Mouse (Mus musculus) cerebellum, adult 11 months (tissue): ENCODE measurements around the gene Gadl1.

ENCODE experiments used
- DNase-seq: peaks from one replicate; pipeline ENCODE4 v3.0.0; 2022

Gene Gadl1

GRCm38 (mm10) chr9:116091101-116091841 lies 182.0 kb downstream of the Gadl1 start:
- DNase-seq = no peak

- DNase-seq = no peak
Measured at GRCm38 (mm10) chr9:116091921-116092320, 182.7 kb downstream of the Gadl1 start.

DNA sequence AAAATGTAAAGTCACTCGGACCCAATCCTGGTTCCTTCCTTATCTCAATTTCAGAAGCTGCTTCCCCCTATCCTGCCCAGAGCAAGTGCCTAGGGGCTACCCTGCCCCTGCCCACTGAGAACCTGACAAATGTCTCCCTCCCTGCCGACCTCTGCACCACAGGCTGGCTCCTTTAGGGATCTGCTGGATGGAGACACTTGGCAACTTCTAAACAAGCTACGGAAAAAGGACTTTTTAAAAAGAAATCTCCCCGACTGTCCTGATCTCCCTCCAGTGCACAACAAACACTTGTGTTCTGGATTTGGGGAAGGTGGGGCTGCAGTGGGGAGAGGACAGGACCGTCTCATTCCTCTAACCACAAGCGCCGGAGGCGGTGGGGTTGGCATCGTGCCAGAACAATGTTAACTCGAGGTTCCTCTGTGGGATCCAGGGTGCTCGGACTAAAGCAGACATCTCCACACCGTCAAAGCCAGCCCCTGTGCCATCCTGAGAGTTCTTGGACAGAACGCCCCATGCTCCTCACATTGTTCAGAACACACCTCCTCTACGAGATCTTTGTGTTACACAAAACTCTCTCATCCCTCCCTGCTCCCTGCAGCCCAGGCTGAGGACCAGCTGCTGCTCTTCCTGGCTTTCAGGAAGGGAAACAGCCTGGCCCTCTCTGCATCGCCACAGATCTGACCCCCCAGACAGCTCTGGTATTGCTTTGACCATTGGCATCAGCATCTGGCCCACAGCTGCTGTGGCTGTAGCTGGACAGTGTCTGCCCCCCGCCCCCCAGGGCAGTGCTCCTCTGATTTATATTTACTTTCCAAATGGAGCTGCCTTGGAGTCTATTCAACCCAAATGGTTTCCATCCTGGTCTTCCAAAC lies 189.7 kb downstream of the Gadl1 start:
- no peak for DNase-seq

GRCm38 (mm10) chr9:116099596-116099993 lies 190.3 kb downstream of the Gadl1 start:
- DNase-seq = no peak

DNA sequence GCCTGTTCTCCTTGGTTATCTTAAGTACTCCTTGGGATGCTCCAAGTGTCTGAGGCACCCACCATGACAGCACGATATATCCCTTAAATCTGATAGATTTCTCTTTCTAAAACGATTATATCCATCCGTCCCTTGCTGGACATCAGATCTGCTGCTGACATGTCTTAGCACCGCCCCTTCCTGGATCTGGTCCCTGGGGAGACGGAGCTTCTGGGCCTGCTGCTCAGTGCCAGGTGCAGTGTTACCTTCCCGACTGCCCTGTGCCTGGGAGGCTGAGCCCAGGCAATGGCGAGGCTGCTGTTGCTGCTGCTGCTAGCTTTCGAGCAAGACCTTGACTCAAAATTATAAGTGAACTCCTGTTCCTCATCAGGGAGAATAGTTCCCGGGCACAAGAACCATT lies 190.8 kb downstream of the Gadl1 start:
- no peak for DNase-seq

DNA sequence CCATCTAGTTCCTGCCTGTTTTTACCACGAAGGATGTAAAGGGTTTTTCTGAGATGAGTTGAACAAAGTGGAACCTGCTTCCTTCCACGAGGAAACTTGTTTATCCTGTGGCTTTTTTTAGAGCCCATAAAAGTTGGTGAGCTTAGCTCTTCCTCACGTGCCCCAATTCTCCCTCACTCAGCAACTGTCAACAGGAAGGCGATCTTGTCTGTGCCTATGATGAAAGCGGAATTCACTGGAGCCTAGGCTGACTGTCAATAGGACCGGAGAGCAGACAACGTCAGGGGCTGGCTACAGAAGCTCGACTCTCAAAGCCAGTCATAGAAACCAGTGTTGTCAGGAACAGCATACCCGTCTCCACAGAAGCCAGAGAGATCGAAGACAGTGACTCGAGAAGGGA lies 192.6 kb downstream of the Gadl1 start:
- no peak for DNase-seq

GRCm38 (mm10) chr9:116104770-116105169 lies 195.5 kb downstream of the Gadl1 start:
- no peak for DNase-seq

DNA sequence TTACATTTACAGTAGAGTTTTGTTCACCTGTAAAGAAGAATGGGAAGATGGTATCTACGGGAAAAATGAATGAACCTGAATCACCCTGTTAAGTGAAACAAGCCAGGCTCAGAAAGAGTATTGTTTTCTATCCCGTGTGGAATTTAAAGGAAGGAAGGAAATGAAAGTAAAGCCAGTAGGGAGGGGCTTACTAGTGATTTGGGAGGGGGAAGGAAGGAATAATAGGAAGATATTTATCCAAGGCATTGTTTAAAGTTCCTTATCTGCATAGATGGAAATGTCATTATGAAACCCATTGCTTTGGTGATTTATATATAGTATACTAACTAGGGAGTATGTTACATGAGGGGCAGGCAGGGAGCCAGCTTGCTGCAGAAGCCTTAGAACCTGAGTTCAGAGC lies 199.5 kb downstream of the Gadl1 start:
- DNase-seq = no peak

DNA sequence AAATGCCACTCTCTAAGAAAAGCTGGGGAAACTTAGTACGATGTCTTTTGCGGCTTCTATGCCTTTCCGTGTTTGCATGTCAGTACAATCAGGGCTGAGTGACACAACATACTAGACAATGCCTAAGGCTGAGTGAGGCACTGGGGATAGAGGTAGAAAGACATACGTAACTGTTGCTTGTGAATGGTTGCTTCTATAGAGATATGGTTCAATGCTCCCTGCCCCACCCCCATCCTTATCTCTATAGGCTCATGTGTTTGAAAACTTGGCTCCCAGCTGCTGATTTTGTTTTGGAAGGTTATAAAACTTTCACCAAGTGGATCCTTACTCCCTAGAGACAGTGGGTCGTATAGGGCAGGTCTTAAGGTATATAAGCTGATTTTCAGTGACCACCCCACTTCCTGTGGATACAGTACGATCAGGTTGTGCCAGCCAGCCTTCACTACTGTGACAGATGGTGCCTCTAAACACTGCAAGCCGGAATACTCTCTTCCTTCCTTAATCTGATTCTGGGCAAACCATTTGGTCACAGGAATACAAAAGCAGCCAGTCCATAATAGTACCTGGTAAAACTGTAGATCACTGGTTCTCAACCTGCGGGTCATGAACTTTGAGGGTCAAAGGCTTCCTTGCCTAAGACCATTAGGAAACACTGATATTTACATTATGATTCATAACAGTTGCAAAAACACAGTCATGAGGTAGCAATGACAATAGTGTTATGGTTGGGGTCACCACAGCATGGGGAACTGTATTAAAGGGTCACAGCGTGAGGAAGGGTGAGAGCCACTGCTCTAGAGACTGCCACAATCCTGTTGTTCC lies 202.1 kb downstream of the Gadl1 start:
- no peak for DNase-seq

- DNase-seq = no peak
Measured at GRCm38 (mm10) chr9:116114339-116114738, 205.1 kb downstream of the Gadl1 start.

GRCm38 (mm10) chr9:116115875-116116274 lies 206.6 kb downstream of the Gadl1 start:
- no peak for DNase-seq

DNA sequence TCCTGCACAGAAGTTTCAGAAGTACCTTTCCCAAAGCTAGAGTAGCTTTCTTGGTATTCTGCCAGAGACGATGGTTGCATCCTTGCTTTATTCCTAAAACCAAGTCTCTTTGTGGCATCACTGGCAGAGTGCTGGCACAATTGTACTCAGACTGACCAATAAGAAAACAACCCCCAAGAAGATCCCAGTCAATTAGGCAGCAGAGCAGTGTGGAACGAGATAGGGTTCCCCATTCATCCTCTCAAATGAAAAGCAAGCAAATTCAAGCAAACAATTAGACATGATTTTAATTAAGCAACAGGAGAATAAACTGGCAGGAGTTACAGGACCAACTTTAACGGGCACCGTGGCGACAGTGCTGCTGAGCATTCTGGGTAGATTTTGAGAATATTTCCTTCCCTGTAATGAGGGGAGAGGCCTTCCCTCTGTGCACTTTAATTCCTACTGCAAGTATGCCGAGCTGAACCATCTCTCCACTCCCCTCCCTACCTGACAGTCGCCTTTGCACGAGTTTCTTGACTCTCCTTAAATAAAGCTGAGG lies 209.1 kb downstream of the Gadl1 start:
- DNase-seq = no peak

DNA sequence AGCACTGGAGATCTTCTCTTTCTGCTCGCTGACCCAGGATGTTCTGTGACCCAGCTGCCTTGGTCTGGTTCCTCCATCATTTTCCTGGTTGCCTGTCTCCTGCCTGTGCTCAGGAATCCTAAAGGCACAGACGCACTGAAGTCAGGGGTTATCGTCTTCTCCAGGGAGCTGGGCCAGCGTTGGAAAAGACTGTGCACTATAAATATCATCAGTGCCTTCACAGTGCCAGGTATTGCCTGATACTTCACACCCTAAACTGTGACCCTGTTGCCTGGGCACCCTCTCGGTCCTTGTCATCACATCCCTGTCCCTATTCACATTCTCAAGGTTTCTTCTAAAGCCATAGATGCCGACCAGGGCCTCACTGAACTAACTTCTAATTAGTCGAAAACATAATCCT lies 210.7 kb downstream of the Gadl1 start:
- no peak for DNase-seq

DNA sequence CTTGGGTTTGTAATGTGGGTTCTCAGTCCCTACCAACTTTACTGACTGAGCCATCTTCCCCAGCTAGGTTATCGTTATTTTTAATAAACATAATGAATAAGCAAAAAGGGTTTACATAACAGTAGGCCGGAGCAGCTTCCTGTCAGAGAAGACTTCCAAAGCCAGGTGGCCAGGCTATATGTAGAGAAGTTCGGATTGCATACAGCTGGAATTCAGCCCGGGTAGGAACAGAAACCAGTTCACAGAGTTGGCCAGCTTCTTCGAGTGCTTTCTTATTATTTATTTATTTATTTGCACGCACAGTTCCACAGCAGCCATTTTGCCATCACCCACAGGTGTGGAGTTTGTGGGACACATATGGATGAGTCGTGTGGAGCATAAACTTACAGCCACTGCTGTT lies 212.2 kb downstream of the Gadl1 start:
- DNase-seq = no peak

DNA sequence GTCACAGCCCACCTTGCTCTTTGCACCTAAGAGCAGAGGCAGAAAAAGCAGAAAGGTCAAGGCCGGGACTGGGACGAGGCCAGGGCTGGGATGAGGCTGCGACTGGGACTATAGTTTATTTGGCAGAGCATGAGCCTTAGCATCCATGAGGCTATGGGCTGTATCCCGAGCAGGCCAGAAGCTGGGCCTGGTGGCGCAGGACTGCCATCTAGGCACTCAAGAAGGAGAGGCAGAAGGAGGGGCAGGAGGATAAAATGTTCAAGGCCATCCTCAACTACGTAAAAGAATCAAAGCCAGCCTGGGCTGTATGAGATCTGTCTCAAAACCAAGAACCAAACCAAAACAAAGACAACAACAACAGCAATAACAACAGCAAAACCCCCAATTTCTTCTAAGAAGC lies 213.3 kb downstream of the Gadl1 start:
- no peak for DNase-seq

- no peak for DNase-seq
Measured at GRCm38 (mm10) chr9:116122969-116123589, 213.8 kb downstream of the Gadl1 start.
